ENCODE assay signal across 8 mouse cellular contexts in the genomic region with DNA sequence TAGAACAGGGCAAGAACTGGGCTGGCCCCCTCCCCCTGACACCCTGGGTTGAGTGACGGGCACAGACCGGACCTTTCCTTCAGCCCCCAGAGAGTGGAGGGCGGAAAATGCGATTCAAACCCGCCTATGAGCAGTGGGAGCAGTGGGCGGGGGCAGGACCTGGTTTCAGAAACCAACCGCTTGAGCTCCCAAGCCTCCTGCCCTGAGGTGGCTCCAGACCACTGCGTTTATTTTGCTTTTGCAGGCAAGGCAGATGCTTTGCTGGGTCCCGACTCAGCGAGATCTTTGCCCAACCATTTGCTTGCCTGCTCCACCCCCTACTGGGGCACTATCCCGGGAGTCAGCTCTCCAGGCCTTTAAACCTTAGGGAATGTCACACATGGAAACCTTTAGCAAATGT. TPM values are rescaled to one million over a fixed set of nuclear protein-coding genes. Genes with fewer than 3 reads are reported as not detected.
DNase-seq lines count a peak whose midpoint lies in the region; ATAC-seq lines count a peak whose summit lies in the region.

No protein-coding gene starts in this region.

- peak overlapping the region; percentile 26 for H3K4me2 ChIP-seq in lung, embryonic 16.5 days (ENCODE audit: low read depth, low read length)
- no peak overlapping the region; the same call in 1 of the 2 replicates for H3K4me2 ChIP-seq in forebrain, embryonic 14.5 days (ENCODE audit: low read length)
- peak overlapping the region; percentile 40; the same call in 1 of the 2 replicates for H3K4me2 ChIP-seq in hindbrain, embryonic 15.5 days

- H3K9me3 ChIP-seq in lung, embryonic 16.5 days (ENCODE audit: control insufficient read depth, low read length), result no peaks in the 10 kb centered on the region
- H3K9me3 ChIP-seq in forebrain, embryonic 14.5 days (replicated peaks; ENCODE audit: control insufficient read depth, low read length), result no peaks in the 10 kb centered on the region
- no peaks in the 10 kb centered on the region for H3K9me3 ChIP-seq in hindbrain, embryonic 15.5 days

- H3K27ac ChIP-seq in lung, embryonic 16.5 days (ENCODE audit: low read length), result no peak overlapping the region
- H3K27ac ChIP-seq in forebrain, embryonic 14.5 days (ENCODE audit: low read depth, low read length), result no peak overlapping the region
- no peak overlapping the region for H3K27ac ChIP-seq in hindbrain, embryonic 15.5 days (replicated peaks)

- H3K36me3 ChIP-seq in lung, embryonic 16.5 days (ENCODE audit: control insufficient read depth, insufficient read depth, low read length), result no peaks in the 10 kb centered on the region
- H3K36me3 ChIP-seq in forebrain, embryonic 14.5 days (ENCODE audit: control insufficient read depth, insufficient read depth, low read length), result no peaks in the 10 kb centered on the region
- H3K36me3 ChIP-seq in hindbrain, embryonic 15.5 days, result no peaks in the 10 kb centered on the region

- H3K9ac ChIP-seq in lung, embryonic 16.5 days (ENCODE audit: low read length), result peak overlapping the region; percentile 35; the same call in 1 of the 2 replicates
- no peak overlapping the region for H3K9ac ChIP-seq in forebrain, embryonic 14.5 days (ENCODE audit: low read length)
- H3K9ac ChIP-seq in hindbrain, embryonic 15.5 days, result no peak overlapping the region

- no peak for DNase-seq in lung, postnatal 14 days
- DNase-seq in forebrain, embryonic 14.5 days (ENCODE audit: low spot score), result peak; percentile 27
- peak; percentile 70 for DNase-seq in mesoderm, embryonic 11.5 days (ENCODE audit: low read depth, low spot score)
- DNase-seq in right cerebral cortex, postnatal 36 days (ENCODE audit: low spot score in 2 of 2), result no peak
- no peak for DNase-seq in thymus, postnatal 10 days (ENCODE audit: low spot score in 2 of 2)
- no peak for DNase-seq in right cerebral cortex, postnatal 14 days

- H3K27me3 ChIP-seq in lung, embryonic 16.5 days (ENCODE audit: control insufficient read depth, insufficient read depth, low read depth, low read length), result peaks cover 46% of the 10 kb centered on the region
- H3K27me3 ChIP-seq in forebrain, embryonic 14.5 days (replicated peaks; ENCODE audit: control insufficient read depth, insufficient read depth, low read length), result peaks cover 88% of the 10 kb centered on the region
- peaks cover 54% of the 10 kb centered on the region for H3K27me3 ChIP-seq in hindbrain, embryonic 15.5 days

- no peak for ATAC-seq in lung, embryonic 16.5 days (ENCODE audit: low read depth)
- no peak for ATAC-seq in forebrain, embryonic 14.5 days
- no peak for ATAC-seq in hindbrain, embryonic 15.5 days (ENCODE audit: low FRiP score, low read depth)

- peaks cover 13% of the 10 kb centered on the region for H3K4me1 ChIP-seq in lung, embryonic 16.5 days (replicated peaks; ENCODE audit: control insufficient read depth, insufficient read depth, low read length)
- H3K4me1 ChIP-seq in forebrain, embryonic 14.5 days (ENCODE audit: control insufficient read depth, insufficient read depth, low read length), result peaks cover 13% of the 10 kb centered on the region; the same call in 1 of the 2 replicates
- H3K4me1 ChIP-seq in hindbrain, embryonic 15.5 days (replicated peaks), result peaks cover 38% of the 10 kb centered on the region

- peak overlapping the region; percentile 9; the same call in 1 of the 2 replicates for H3K4me3 ChIP-seq in lung, embryonic 16.5 days (ENCODE audit: low read length)
- no peak overlapping the region for H3K4me3 ChIP-seq in forebrain, embryonic 14.5 days (ENCODE audit: low read depth, low read length)
- no peak overlapping the region for H3K4me3 ChIP-seq in hindbrain, embryonic 15.5 days

- WGBS in lung, embryonic 16.5 days, result 6% methylated on average over 11 of the region's 11 CpGs
- WGBS in forebrain, embryonic 14.5 days, result 4% methylated on average over 11 of the region's 11 CpGs
- WGBS in hindbrain, embryonic 15.5 days, result under 1% methylated on average over 11 of the region's 11 CpGs

RNA-seq across cellular contexts. Expression of a gene that starts 2.2 kb away (rescaled TPM):
- polyA plus RNA-seq in lung, embryonic 16.5 days (2015; fragmentation: Nextera tagmentation; extraction: Ambion mirVana), result 53.3 and 53.6 TPM in 2 replicates
- 7.0 and 10.9 TPM in 2 replicates for polyA plus RNA-seq in forebrain, embryonic 14.5 days (2014; fragmentation: Nextera tagmentation; extraction: Ambion mirVana)
- polyA plus RNA-seq in hindbrain, embryonic 15.5 days (2015; fragmentation: Nextera tagmentation; extraction: Ambion mirVana), result 17.1 and 17.4 TPM in 2 replicates

Comparison
In these comparisons a context has a peak if more than half of its experiments do, and no peak if none do; other contexts are left out.
1. DNase-seq: peak in forebrain, embryonic 14.5 days (single experiment) and mesoderm, embryonic 11.5 days (single experiment); none in lung, postnatal 14 days (single experiment), right cerebral cortex, postnatal 36 days (0 of 2), thymus, postnatal 10 days (0 of 2) and right cerebral cortex, postnatal 14 days (single experiment).